Mouse (Mus musculus): Measurements from ENCODE around the gene Trpv2. TPM values are rescaled to one million over a fixed set of nuclear protein-coding genes. Genes with fewer than 3 reads are reported as not detected.

Trpv2 gene
- total and polyA plus RNA-seq, 3 experiments: 39.2 to 58.7 (median 46.2) TPM

DNA sequence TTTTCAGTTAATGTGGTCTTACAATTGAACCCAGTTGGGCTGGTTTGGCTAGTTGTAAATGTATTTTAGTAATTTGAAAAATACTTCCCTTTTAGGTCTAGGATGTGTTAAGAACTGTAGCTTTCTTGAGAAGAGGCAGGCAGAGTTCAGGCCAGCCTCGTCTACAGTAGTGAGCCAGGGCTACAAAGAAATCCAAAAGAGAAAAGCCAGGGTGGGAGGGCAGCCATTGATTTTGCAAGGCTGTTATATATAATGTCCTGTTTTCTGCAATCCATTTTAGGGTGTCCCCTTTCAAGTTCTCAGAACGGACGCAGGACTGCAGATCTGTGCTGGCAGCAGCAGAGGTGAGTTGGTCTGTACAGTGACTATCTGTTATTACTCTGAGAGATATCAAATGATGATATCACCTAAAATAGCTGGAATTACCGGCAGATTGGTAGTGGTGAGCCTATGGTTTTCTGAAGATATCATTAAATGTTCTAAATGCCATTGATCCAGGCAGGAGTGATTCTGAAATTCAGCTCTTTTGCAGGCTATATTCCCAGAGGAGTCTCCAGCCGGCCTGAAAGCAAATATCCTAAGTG lies 29.9 kb downstream of the Trpv2 start:
- peak overlapping the region; percentile 95 for H3K4me2 ChIP-seq (ENCODE audit: insufficient read depth, low read depth, poor library complexity, severe bottlenecking)
- DNase-seq (ENCODE audit: extremely low read depth): peak; percentile 24
- H3K79me2 ChIP-seq (replicated peaks; ENCODE audit: control insufficient read depth, extremely low read depth, insufficient read depth, poor library complexity, severe bottlenecking): peaks cover 28% of the 10 kb centered on the region
- H3K9me3 ChIP-seq (replicated peaks; ENCODE audit: low read length): no peaks in the 10 kb centered on the region
- dilution Hi-C loops (cut with MboI; ENCODE audit: extremely low pct_ligation_motif_present, extremely low pct_unique_long_range_greater_than_20kb, low sequenced_read_pairs): no loop called here
- in situ Hi-C loops (cut with MboI; ENCODE audit: low pct_ligation_motif_present, low pct_unique_long_range_greater_than_20kb, low sequenced_read_pairs): no loop called here
- peaks cover 16 to 52% of the 10 kb centered on the region in 2 experiments for H3K4me1 ChIP-seq (ENCODE audit: control insufficient read depth in 1 of 2, insufficient read depth in 2 of 2)
- H3K9ac ChIP-seq (ENCODE audit: insufficient read depth, low read depth): peak overlapping the region; percentile 99
- H3K36me3 ChIP-seq (replicated peaks in 1 of 2; ENCODE audit: control insufficient read depth in 1 of 2, insufficient read depth in 1 of 2, low read length in 1 of 2): peaks cover 61 to 84% of the 10 kb centered on the region in 2 experiments
- H3K4me3 ChIP-seq (replicated peaks in 1 of 3; ENCODE audit: low read depth in 2 of 3, low read length in 2 of 3, poor library complexity in 1 of 3): peak overlapping the region; percentile 68 to 90 (median 69)
- no peak for TF ChIP-seq HCFC1 (IDR thresholded peaks at IDR 0.05; ENCODE audit: low read depth, low read length)
- TF ChIP-seq JUN (IDR thresholded peaks at IDR 0.05; ENCODE audit: insufficient read depth, low read depth, low read length): no peak
- TF ChIP-seq NELFE (IDR thresholded peaks at IDR 0.05; ENCODE audit: low read depth, low read length): no peak
- TF ChIP-seq MAZ (IDR thresholded peaks at IDR 0.05; ENCODE audit: low read depth, low read length): 0 out of 2 replicates have a peak, but pooled peaks have one; percentile 45
- TF ChIP-seq RCOR1 (conservative IDR thresholded peaks at IDR 0.05; ENCODE audit: low read depth, low read length): peak; percentile 77; the same call in 1 of the 2 replicates
- TF ChIP-seq ZC3H11A (IDR thresholded peaks at IDR 0.05; ENCODE audit: low read depth, low read length): no peak
- no peak for TF ChIP-seq CHD2 (IDR thresholded peaks at IDR 0.05; ENCODE audit: low read length)
- 0 out of 2 replicates have a peak, but pooled peaks have one; percentile 11 for TF ChIP-seq BHLHE40 (IDR thresholded peaks at IDR 0.05; ENCODE audit: low read depth, low read length)
- no peak for TF ChIP-seq ZKSCAN1 (IDR thresholded peaks at IDR 0.05; ENCODE audit: borderline replicate concordance, low read depth, low read length)
- TF ChIP-seq SIN3A (IDR thresholded peaks at IDR 0.05; ENCODE audit: low read length): no peak; the same call in 1 of the 2 replicates
- no peak for TF ChIP-seq KAT2A (IDR thresholded peaks at IDR 0.05; ENCODE audit: insufficient replicate concordance, low read length)
- no peak for TF ChIP-seq MXI1 (IDR thresholded peaks at IDR 0.05; ENCODE audit: low read depth, low read length)
- peak; percentile 34 for TF ChIP-seq POLR2A (IDR thresholded peaks at IDR 0.05; ENCODE audit: low read depth, low read length)
- TF ChIP-seq MEF2A (IDR thresholded peaks at IDR 0.05; ENCODE audit: borderline replicate concordance, low read depth, low read length): no peak
- no peak for TF ChIP-seq CTCF (conservative IDR thresholded peaks at IDR 0.05 in 1 of 2, IDR thresholded peaks at IDR 0.05 in 1 of 2; ENCODE audit: low read depth in 2 of 2, low read length in 2 of 2)
- peak; percentile 68; the same call in 1 of the 2 replicates for TF ChIP-seq ZMIZ1 (IDR thresholded peaks at IDR 0.05; ENCODE audit: low read depth, low read length)
- 0 out of 2 replicates have a peak, but pooled peaks have one; percentile 8 for TF ChIP-seq SMC3 (IDR thresholded peaks at IDR 0.05; ENCODE audit: low read depth, low read length)
- no peak for TF ChIP-seq CHD1 (IDR thresholded peaks at IDR 0.05; ENCODE audit: low read depth, low read length)
- TF ChIP-seq TBP (conservative IDR thresholded peaks at IDR 0.05; ENCODE audit: low read depth, low read length): 0 out of 2 replicates have a peak, but pooled peaks have one; percentile 27
- TF ChIP-seq IRF4 (IDR thresholded peaks at IDR 0.05; ENCODE audit: low read depth, low read length): no peak
- TF ChIP-seq MAFK (IDR thresholded peaks at IDR 0.05; ENCODE audit: insufficient replicate concordance, low read length): no peak
- no peaks in the 10 kb centered on the region for H3K27me3 ChIP-seq (replicated peaks)
- H3K27ac ChIP-seq (ENCODE audit: insufficient read depth, low read depth): peak overlapping the region; percentile 30; the same call in 1 of the 2 replicates

Data from CH12.LX (cell line).